Mouse (Mus musculus): ENCODE measurements around the gene Pex11b.

GRCm38 (mm10) chr3:96684822-96685156 lies 49.6 kb downstream of the Pex11b start:
- TF ChIP-seq CTCF (IDR thresholded peaks at IDR 0.05; ENCODE audit: borderline replicate concordance, insufficient read depth, low read length) (no peak), POLR2A (IDR thresholded peaks at IDR 0.05; ENCODE audit: low read depth, low read length) (no peak)

Data from embryonic fibroblast, embryonic 13.5 days (primary cell).